Mouse (Mus musculus): ENCODE measurements at regions not wholly inside any gene's neighbourhood (a gene's known extent, or its start where the extent isn't known, plus 50 kb on each side); places are given as distances from the start of the nearest gene placed in this dataset.

GRCm38 (mm10) chr13:60486871-60487270 lies 114.9 kb upstream of the Dapk1 start:
- Histone ChIP-seq H3K9ac (replicated peaks; ENCODE audit: low read length) (no peak overlapping the region), H3K4me2 (ENCODE audit: low read depth, low read length) (no peak overlapping the region), H3K4me1 (ENCODE audit: insufficient read depth, low read length) (0 out of 2 replicates have a peak, but pooled peaks cover 7% of the 10 kb centered on the region), H3K4me3 (ENCODE audit: low read length) (no peak overlapping the region), H3K27me3 (ENCODE audit: insufficient read depth, low read length) (no peaks in the 10 kb centered on the region), H3K36me3 (ENCODE audit: insufficient read depth, low read length) (no peaks in the 10 kb centered on the region), H3K27ac (no peak overlapping the region), H3K9me3 (ENCODE audit: low read length) (0 out of 2 replicates have a peak, but pooled peaks cover 2% of the 10 kb centered on the region)
- ATAC-seq: no peak
- 93% methylated on average over 5 of the region's 5 CpGs for WGBS
- no peak for DNase-seq (ENCODE audit: low spot score)
- no peak; the same call in 1 of the 2 replicates for TF ChIP-seq CTCF (IDR thresholded peaks at IDR 0.05; ENCODE audit: low read depth)

GRCm38 (mm10) chr13:60488131-60488883 lies 113.4 kb upstream of the Dapk1 start:
- Histone ChIP-seq H3K27ac (peak overlapping the region; percentile 17; the same call in 1 of the 2 replicates), H3K9ac (replicated peaks; ENCODE audit: low read length) (no peak overlapping the region), H3K4me2 (ENCODE audit: low read depth, low read length) (no peak overlapping the region), H3K36me3 (ENCODE audit: insufficient read depth, low read length) (no peaks in the 10 kb centered on the region), H3K4me1 (ENCODE audit: insufficient read depth, low read length) (0 out of 2 replicates have a peak, but pooled peaks cover 7% of the 10 kb centered on the region), H3K4me3 (ENCODE audit: low read length) (no peak overlapping the region), H3K27me3 (ENCODE audit: insufficient read depth, low read length) (no peaks in the 10 kb centered on the region), H3K9me3 (ENCODE audit: low read length) (0 out of 2 replicates have a peak, but pooled peaks cover 2% of the 10 kb centered on the region)
- peak; percentile 72 for ATAC-seq
- peak; percentile 69 for DNase-seq (ENCODE audit: low spot score)
- 44% methylated on average over 13 of the region's 13 CpGs for WGBS
- no peak for TF ChIP-seq CTCF (IDR thresholded peaks at IDR 0.05; ENCODE audit: low read depth)

DNA sequence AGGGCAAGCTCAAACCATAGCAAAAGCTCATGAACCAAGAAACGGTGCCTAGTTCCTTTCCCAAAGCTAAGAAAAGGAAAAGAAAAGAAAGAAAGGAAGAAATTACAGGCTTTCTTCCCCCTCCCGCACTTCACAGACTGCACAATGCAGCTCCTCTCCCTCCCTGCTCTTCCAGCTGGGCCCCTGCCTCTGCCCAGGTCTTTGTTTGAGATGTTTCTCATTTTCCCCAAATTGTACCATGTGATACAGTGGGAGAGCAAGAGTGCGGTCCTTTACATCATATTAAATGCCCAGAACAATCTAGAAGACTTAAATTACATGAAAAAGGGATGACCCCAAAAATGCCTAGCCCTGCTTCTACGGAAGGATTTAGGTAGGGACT lies 112.9 kb upstream of the Dapk1 start:
- ATAC-seq (no peak), DNase-seq (ENCODE audit: low spot score) (no peak)
- H3K4me3 ChIP-seq (ENCODE audit: low read length): no peak overlapping the region
- no peak overlapping the region for H3K27ac ChIP-seq
- no peak overlapping the region for H3K9ac ChIP-seq (replicated peaks; ENCODE audit: low read length)
- 0 out of 2 replicates have a peak, but pooled peaks cover 2% of the 10 kb centered on the region for H3K9me3 ChIP-seq (ENCODE audit: low read length)
- H3K36me3 ChIP-seq (ENCODE audit: insufficient read depth, low read length): no peaks in the 10 kb centered on the region
- TF ChIP-seq CTCF (IDR thresholded peaks at IDR 0.05; ENCODE audit: low read depth): no peak
- H3K4me2 ChIP-seq (ENCODE audit: low read depth, low read length): no peak overlapping the region
- H3K4me1 ChIP-seq (ENCODE audit: insufficient read depth, low read length): 0 out of 2 replicates have a peak, but pooled peaks cover 7% of the 10 kb centered on the region
- WGBS: 56% methylated on average over 4 of the region's 4 CpGs
- no peaks in the 10 kb centered on the region for H3K27me3 ChIP-seq (ENCODE audit: insufficient read depth, low read length)

- H3K9me3 ChIP-seq (ENCODE audit: low read length): no peaks in the 10 kb centered on the region
- no peak overlapping the region for H3K9ac ChIP-seq (replicated peaks; ENCODE audit: low read length)
- H3K4me1 ChIP-seq (ENCODE audit: insufficient read depth, low read length): 0 out of 2 replicates have a peak, but pooled peaks cover 7% of the 10 kb centered on the region
- no peak for ATAC-seq
- H3K4me3 ChIP-seq (ENCODE audit: low read length): no peak overlapping the region
- no peaks in the 10 kb centered on the region for H3K27me3 ChIP-seq (ENCODE audit: insufficient read depth, low read length)
- no peaks in the 10 kb centered on the region for H3K36me3 ChIP-seq (ENCODE audit: insufficient read depth, low read length)
- WGBS: 83% methylated on average over 16 of the region's 16 CpGs
- no peak overlapping the region for H3K4me2 ChIP-seq (ENCODE audit: low read depth, low read length)
- no peak for TF ChIP-seq CTCF (IDR thresholded peaks at IDR 0.05; ENCODE audit: low read depth)
- DNase-seq (ENCODE audit: low spot score): no peak
- no peak overlapping the region for H3K27ac ChIP-seq
Measured at GRCm38 (mm10) chr13:60491948-60492464, 109.7 kb upstream of the Dapk1 start.

DNA sequence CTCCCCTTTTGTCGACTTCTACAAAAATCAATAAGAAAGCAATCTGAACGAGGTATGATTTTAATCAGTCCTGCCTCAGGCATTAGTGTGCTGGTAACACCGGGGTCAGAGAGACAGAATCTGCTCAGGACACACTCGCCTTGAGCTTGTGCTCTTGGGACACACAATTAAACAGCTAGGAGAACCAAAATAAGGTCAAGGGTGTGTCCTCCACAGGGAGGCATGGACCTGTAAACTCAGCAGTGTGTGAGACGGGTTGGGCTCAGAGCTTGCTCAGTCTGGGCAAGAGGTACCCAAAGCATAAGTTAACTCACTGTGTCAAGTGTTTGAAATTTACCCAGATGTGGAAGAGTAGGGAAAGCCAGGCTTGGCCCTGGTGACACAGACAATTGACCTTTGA lies 107.9 kb upstream of the Dapk1 start:
- ATAC-seq (no peak), DNase-seq (ENCODE audit: low spot score) (no peak)
- Histone ChIP-seq H3K4me2 (ENCODE audit: low read depth, low read length) (no peak overlapping the region), H3K9ac (replicated peaks; ENCODE audit: low read length) (no peak overlapping the region), H3K36me3 (ENCODE audit: insufficient read depth, low read length) (no peaks in the 10 kb centered on the region), H3K4me3 (ENCODE audit: low read length) (no peak overlapping the region), H3K4me1 (ENCODE audit: insufficient read depth, low read length) (0 out of 2 replicates have a peak, but pooled peaks cover 4% of the 10 kb centered on the region), H3K27me3 (ENCODE audit: insufficient read depth, low read length) (no peaks in the 10 kb centered on the region), H3K27ac (no peak overlapping the region), H3K9me3 (ENCODE audit: low read length) (no peaks in the 10 kb centered on the region)
- 69% methylated on average over 5 of the region's 5 CpGs for WGBS
- TF ChIP-seq CTCF (IDR thresholded peaks at IDR 0.05; ENCODE audit: low read depth): no peak

DNA sequence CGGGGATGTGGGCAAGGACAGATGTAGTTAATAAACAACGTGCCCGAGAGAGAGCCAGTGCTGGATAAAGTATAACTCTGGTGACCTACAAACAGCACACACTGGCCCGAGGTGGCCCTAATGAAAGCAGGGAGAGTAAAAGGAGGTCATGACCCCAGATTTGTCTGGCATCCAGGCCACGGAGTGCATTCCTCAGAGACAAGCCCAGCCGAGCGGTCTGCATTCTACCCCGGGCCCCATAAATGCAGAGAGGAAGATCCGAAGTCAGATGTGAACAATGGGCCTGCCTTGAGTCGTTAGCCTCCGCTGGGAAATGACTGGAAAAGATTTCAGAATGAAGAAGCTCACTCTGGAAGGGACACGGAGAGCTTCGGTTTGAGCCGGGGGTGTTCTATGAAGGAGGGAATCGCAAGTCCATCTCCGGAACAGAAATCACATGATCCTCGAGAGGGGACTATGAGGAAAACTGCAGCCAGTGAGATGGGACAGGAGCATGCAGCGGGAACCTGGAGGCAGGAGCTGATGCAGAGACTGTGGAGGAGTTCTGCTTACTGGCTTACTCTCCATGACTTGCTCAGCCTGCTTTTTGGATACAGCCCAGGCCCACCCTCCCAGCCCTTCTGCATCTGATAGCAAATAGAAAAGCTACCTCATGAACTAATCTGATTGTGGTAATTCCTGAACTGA lies 103.9 kb upstream of the Dapk1 start:
- DNase-seq (ENCODE audit: low spot score): no peak
- Histone ChIP-seq H3K4me2 (ENCODE audit: low read depth, low read length) (no peak overlapping the region), H3K27ac (no peak overlapping the region), H3K4me1 (ENCODE audit: insufficient read depth, low read length) (no peaks in the 10 kb centered on the region), H3K9ac (replicated peaks; ENCODE audit: low read length) (no peak overlapping the region), H3K4me3 (ENCODE audit: low read length) (no peak overlapping the region), H3K27me3 (ENCODE audit: insufficient read depth, low read length) (no peaks in the 10 kb centered on the region), H3K9me3 (ENCODE audit: low read length) (no peaks in the 10 kb centered on the region), H3K36me3 (ENCODE audit: insufficient read depth, low read length) (no peaks in the 10 kb centered on the region)
- WGBS: 21% methylated on average over 18 of the region's 18 CpGs
- TF ChIP-seq CTCF (IDR thresholded peaks at IDR 0.05; ENCODE audit: low read depth): no peak
- ATAC-seq: no peak

Measured in hindbrain, postnatal 0 days (tissue).